Mouse (Mus musculus) cortical plate, adult 2 months (tissue): ENCODE measurements around the gene Mmrn2.

Source experiments
- CTCF ChIP-seq: fragments of 200-500 bp; IDR thresholded peaks from 2 replicates; pipeline ENCODE4 v1.5.1; 2011; ENCODE audit warnings: mild to moderate bottlenecking, control low read depth, low read length; ENCODE audit not compliant: insufficient read depth; ENCODE audit errors: extremely low read depth
- POLR2A ChIP-seq: fragments of 200-500 bp; IDR thresholded peaks from 2 replicates; pipeline ENCODE4 v1.6.1; 2011; ENCODE audit warnings: mild to moderate bottlenecking, low read length, control low read depth; ENCODE audit not compliant: insufficient read depth; ENCODE audit errors: extremely low read depth

GRCm38 (mm10) chr14:34453648-34454047 lies 78.4 kb downstream of the Mmrn2 start:
- TF ChIP-seq CTCF: no peak
- TF ChIP-seq POLR2A: no peak
